Mouse (Mus musculus) small intestine, adult 2 months (tissue): Measurements from ENCODE around the gene Bcl11a.

Experiments used
- CTCF ChIP-seq: fragments of 200-500 bp; IDR thresholded peaks from 2 replicates; pipeline ENCODE4 v1.5.1; 2012; ENCODE audit warnings: low read depth, mild to moderate bottlenecking, control low read depth, inconsistent platforms, low read length, moderate library complexity, mixed read lengths; ENCODE audit not compliant: insufficient replicate concordance, insufficient read length; ENCODE audit errors: extremely low read depth
- POLR2A ChIP-seq: fragments of 200-500 bp; IDR thresholded peaks from 2 replicates; pipeline ENCODE4 v1.6.1; 2012; ENCODE audit warnings: low read depth, mild to moderate bottlenecking, control low read depth, inconsistent platforms, low read length, moderate library complexity

DNA sequence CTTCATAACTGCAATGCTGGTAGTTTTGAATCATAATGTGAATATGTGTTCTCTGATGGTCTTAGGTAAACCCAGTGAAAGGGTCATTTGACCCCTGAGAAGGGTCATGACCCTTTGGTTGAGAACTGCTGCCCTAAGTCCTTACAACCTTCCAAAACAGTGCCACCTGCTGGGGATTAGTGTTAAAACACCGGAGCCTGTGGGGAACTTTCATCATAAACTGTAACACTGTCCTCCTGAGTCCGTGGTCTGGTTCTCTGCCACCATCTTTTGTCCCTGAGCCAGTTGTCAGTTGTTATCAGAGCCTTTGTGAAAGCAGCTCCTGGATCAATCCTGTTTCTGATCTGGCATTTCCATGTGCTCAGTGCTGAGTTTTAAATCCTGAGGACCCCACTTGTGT, 62.1 kb downstream of the Bcl11a start:
- no peak for TF ChIP-seq CTCF
- TF ChIP-seq POLR2A = no peak
